Mouse (Mus musculus): ENCODE measurements around the gene Eif4g1. TPM values are rescaled to one million over a fixed set of nuclear protein-coding genes. Genes with fewer than 3 reads are reported as not detected.
A peak's percentile ranks its signal among the peaks of the same experiment; 100 is the strongest.

Gene Eif4g1
- polyA plus RNA-seq, 1 experiment from 2014 or later: 110 TPM

GRCm38 (mm10) chr16:20672500-20672902, 4.4 kb downstream of the Eif4g1 start:
- peak; percentile 93 for DNase-seq (ENCODE audit: low spot score)

GRCm38 (mm10) chr16:20672965-20673705, 5.0 kb downstream of the Eif4g1 start:
- peak; percentile 10 for DNase-seq (ENCODE audit: low spot score)

DNA sequence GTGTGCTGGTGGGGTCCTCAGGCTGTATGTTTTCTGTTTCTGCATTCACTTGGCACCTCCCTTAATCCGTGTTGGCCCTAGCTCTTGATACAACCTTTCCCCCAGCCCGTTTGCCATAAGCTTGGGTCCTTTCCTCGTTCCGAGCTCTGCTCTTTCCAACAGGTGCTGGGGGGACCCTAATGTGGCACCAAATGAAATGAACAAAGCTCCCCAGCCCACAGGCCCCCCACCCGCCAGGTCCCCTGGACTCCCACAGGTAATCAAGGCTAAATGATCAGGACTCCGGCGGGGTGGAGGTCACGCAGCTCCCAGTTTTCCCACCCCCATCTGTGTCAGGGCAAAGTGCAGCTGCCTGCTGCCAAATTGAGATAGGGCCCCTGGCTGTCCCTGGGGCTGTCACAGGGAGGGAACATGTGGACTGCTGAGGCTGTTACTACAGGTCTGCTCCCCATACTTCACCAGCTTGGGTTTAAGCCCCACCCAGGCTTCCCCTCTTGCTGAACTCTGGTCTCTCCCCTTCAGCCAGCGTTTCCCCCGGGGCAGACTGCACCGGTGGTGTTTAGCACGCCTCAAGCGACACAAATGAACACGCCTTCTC, 5.7 kb downstream of the Eif4g1 start:
- DNase-seq (ENCODE audit: low spot score): peak; percentile 39

DNA sequence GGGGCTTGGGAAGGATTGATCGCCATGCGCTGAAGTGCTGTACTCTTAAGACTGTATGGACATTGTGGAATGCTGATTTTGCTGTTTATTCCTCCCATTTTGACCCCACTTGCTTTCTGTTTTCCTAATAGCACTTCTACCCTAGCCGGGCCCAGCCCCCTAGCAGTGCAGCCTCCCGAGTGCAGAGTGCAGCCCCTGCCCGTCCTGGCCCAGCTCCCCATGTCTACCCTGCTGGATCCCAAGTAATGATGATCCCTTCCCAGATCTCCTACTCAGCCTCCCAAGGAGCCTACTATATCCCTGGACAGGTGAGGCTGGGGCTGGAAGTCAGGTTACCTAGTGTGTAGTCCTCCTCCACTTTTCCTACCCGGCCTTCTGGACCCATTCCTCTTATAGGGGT, 7.1 kb downstream of the Eif4g1 start:
- no peak for DNase-seq (ENCODE audit: low spot score)

GRCm38 (mm10) chr16:20676702-20677101, 8.6 kb downstream of the Eif4g1 start:
- DNase-seq (ENCODE audit: low spot score): no peak

GRCm38 (mm10) chr16:20677380-20677779, 9.3 kb downstream of the Eif4g1 start:
- DNase-seq (ENCODE audit: low spot score): no peak

DNA sequence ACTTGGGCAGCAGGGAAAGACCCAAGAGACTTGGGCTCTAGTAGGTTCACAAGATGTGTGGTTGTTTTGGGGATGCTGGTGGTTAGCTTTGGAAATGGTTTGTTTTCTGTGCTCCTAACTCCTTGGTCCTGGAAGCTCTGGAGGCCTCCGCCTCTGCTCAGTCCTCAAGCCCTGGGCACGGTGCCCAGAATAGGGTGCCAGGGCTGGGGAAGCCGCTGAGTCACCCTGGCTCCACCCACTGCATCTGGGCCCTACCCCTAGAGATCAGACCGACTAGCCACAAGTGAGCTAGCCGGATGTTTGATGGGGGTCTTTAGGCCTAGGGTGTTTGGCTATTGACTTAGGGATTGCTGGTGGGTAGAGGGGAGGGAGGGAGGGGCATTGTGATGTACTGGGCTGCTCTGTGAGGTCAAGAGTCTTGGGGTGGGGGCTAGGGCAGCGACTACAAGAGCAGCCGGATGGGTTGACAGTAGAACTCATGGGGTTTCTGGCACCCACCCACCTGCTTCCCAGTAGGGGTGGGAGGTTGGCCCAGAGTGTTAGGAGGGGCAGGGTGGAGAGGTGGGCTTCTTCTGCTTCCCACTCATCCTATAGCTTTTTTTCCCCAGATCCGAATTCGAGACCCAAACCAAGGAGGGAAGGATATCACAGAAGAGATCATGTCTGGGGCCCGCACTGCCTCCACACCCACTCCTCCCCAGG, 10.0 kb downstream of the Eif4g1 start:
- DNase-seq (ENCODE audit: low spot score): no peak

- DNase-seq (ENCODE audit: low spot score): no peak
Measured at GRCm38 (mm10) chr16:20690774-20691173, 22.7 kb downstream of the Eif4g1 start.

GRCm38 (mm10) chr16:20691617-20692016, 23.5 kb downstream of the Eif4g1 start:
- DNase-seq (ENCODE audit: low spot score): no peak

DNA sequence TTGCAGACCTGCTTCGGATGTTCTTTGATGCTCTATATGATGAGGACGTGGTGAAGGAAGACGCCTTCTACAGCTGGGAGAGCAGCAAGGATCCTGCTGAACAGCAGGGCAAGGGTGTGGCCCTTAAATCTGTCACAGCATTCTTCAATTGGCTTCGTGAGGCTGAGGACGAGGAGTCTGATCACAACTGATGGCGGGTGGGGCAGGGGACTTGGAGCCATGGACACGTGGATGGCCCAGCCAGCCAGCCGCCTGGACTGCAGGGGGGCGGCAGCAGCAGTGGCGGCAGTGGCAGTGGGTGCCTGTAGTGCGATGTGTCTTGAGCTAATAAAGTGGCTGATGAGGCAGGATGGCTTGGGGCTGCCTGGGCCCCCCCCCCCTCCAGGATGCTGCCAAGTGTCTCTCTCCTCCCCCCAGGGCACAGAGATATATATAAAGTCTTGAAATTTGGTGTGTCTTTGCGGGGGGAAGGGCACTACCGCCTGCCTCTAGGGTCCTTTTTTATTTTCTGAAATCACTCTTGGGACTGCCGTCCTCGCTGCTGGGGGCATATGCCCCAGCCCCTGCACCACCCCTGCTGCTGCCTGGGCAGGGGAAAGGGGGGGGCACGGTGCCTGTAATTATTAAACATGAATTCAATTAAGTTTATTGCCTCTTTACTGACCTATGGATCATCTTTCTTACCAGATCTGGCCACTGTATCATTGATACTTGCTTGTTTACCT, 24.3 kb downstream of the Eif4g1 start:
- no peak for DNase-seq (ENCODE audit: low spot score)

GRCm38 (mm10) chr16:20693111-20693701, 25.1 kb downstream of the Eif4g1 start, which contains the start of gene Fam131a:
Gene Fam131a, plus strand, starts transcription at chr16:20693241.
- peak; percentile 72 for DNase-seq (ENCODE audit: low spot score)

DNA sequence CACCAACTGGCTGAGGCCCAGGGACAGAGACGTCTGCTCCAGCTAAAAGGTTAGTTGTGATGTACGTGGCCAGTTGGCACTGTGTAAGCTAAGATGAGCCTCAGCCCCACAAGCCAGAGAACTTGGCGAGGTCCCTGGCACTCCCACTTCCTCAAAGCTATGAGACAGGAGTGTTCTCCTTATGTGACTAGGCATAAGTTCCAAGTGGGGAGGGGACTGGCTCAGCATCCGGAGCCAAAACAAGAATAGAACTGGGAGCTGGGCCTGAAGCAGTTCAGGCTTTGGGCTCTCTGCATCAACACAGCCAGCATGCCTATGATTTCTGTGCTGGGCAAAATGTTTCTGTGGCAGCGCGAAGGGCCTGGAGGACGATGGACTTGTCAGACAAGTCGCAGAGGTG, 26.7 kb downstream of the Eif4g1 start:
- DNase-seq (ENCODE audit: low spot score): no peak

- DNase-seq (ENCODE audit: low spot score): no peak
Measured at GRCm38 (mm10) chr16:20695622-20696323, 27.7 kb downstream of the Eif4g1 start.

GRCm38 (mm10) chr16:20699266-20699665, 31.2 kb downstream of the Eif4g1 start:
- DNase-seq (ENCODE audit: low spot score): no peak

DNA sequence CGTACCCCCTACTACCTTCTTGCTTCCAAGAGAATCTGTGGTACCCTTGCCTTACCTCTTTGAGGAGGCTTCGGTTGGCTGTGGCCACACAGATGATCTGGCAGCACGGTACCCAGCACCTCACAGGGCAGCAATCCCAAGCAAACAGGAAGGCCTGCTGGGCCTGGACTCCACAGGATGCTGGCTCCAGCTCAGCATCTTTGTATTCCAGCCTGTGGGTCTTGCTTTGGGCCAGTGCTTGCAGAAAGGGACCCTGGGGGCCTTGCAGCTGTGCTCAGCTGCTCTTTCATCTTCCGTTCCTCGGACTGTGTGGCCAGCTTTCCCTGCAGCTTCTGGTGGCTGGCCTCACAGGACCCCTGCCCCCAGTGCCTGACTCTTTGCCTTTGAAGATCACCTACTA, 31.9 kb downstream of the Eif4g1 start:
- no peak for DNase-seq (ENCODE audit: low spot score)

GRCm38 (mm10) chr16:20701316-20701715, 33.2 kb downstream of the Eif4g1 start:
- no peak for DNase-seq (ENCODE audit: low spot score)

GRCm38 (mm10) chr16:20701729-20702521, 33.8 kb downstream of the Eif4g1 start:
- DNase-seq (ENCODE audit: low spot score): no peak

DNA sequence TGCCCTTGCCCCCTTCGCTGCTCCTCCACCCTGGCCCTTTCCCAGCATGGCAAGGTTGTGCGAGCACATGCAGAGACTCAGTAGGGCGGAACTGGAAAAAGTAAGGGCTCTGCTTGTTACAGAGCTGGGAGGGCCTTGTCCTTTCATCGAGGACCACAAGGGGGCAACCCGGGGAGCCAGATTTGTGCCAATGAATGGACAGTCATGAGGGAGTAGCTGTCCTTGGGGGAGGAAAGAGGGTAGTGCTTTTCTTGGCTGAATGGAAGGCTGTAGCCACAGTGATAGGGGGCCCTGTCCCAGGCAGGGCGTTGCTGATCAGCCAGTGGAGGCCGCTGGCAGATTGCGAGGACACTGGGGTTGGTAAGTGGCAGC, 34.4 kb downstream of the Eif4g1 start:
- peak; percentile 49 for DNase-seq (ENCODE audit: low spot score)

- no peak for DNase-seq (ENCODE audit: low spot score)
Measured at GRCm38 (mm10) chr16:20703071-20703470, 35.0 kb downstream of the Eif4g1 start.

All from thymus, postnatal 0 days (tissue).